Mouse (Mus musculus) lung, postnatal 0 days (tissue): ENCODE data around the gene Ablim2.

Experiments used
- CTCF ChIP-seq: IDR thresholded peaks from 2 replicates; pipeline ENCODE4 v1.5.1; 2016; ENCODE audit warnings: antibody characterized with exemption, mild to moderate bottlenecking
- EP300 ChIP-seq: IDR thresholded peaks from 2 replicates; pipeline ENCODE4 v1.6.1; 2016; ENCODE audit warnings: antibody characterized with exemption, mild to moderate bottlenecking, control low read depth

DNA sequence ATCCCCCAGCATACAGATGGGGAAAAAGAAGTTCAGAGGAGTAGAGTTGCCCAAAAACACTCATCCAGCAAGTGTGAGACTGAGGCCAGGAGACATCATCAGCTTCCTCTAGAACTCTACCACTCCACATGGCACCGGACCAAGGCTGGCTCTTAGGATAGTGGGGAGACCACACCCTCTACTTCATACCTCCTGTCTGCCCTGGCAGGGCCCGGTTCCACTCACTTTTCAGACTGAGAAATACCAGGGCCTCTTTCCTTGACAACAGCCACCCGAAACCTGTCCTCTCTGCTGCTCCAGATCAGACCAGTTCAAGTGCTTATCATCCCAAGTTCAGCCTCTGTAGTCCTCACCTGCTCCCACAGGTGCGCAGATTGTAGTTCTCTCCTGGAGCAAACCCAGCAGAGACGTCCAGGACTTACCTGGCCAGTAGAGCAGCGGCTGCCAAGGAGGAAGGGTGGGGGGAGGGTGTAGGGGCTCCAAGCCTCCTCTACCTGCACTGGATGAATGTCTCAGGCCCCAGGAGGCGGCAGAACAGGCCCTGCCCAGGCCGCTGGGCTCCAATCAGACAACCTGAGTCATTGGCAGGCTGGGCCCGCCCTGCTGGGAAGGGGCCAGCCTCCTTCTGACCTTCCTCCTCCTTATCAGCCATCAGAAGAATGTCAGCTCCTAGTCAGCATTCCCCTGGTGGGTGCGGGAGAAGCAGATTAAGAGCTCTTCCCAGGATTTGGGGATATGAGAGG lies 18.0 kb upstream of the Ablim2 start, which contains the start of gene Sh3tc1:
- TF ChIP-seq CTCF (no peak; the same call in 1 of the 2 replicates), EP300 (peak; percentile 73; the same call in 1 of the 2 replicates)
